Mouse (Mus musculus) kidney, postnatal 14 days (tissue): ENCODE measurements around the gene Glrx5.
A peak's percentile ranks its signal among the peaks of the same experiment; 100 is the strongest.

Experiments used
- DNase-seq: peaks from one replicate; pipeline ENCODE4 v3.0.0; 2022; ENCODE audit warnings: mixed read lengths

Gene Glrx5

GRCm38 (mm10) chr12:105004956-105005714 is 27.4 kb upstream of the Glrx5 start:
- peak; percentile 29 for DNase-seq

GRCm38 (mm10) chr12:105005715-105005972 is 26.8 kb upstream of the Glrx5 start:
- peak; percentile 24 for DNase-seq

- DNase-seq, result no peak
Measured at GRCm38 (mm10) chr12:105008150-105008549, 24.3 kb upstream of the Glrx5 start.

- DNase-seq, result peak; percentile 88
Measured at GRCm38 (mm10) chr12:105008752-105009178, 23.7 kb upstream of the Glrx5 start.

GRCm38 (mm10) chr12:105009370-105010212 is 22.9 kb upstream of the Glrx5 start, which contains the start of gene Syne3:
Syne3 (minus strand) TSS chr12:105009809.
- peak; percentile 89 for DNase-seq

- no peak for DNase-seq
Measured at GRCm38 (mm10) chr12:105010213-105010790, 22.2 kb upstream of the Glrx5 start.

- no peak for DNase-seq
Measured at GRCm38 (mm10) chr12:105011589-105011988, 20.9 kb upstream of the Glrx5 start.

- DNase-seq, result no peak
Measured at GRCm38 (mm10) chr12:105012314-105012713, 20.2 kb upstream of the Glrx5 start.

GRCm38 (mm10) chr12:105013065-105013464 is 19.4 kb upstream of the Glrx5 start:
- peak; percentile 88 for DNase-seq

GRCm38 (mm10) chr12:105016199-105016598 is 16.3 kb upstream of the Glrx5 start:
- no peak for DNase-seq

- DNase-seq, result peak; percentile 87
Measured at GRCm38 (mm10) chr12:105016639-105017038, 15.8 kb upstream of the Glrx5 start.

GRCm38 (mm10) chr12:105019359-105020219 is 12.9 kb upstream of the Glrx5 start:
- peak; percentile 43 for DNase-seq

- no peak for DNase-seq
Measured at GRCm38 (mm10) chr12:105021441-105022069, 10.9 kb upstream of the Glrx5 start.

- DNase-seq, result no peak
Measured at GRCm38 (mm10) chr12:105022141-105022540, 10.3 kb upstream of the Glrx5 start.

- DNase-seq, result no peak
Measured at GRCm38 (mm10) chr12:105022776-105023175, 9.7 kb upstream of the Glrx5 start.

- peak; percentile 82 for DNase-seq
Measured at GRCm38 (mm10) chr12:105025271-105025946, 7.1 kb upstream of the Glrx5 start.

GRCm38 (mm10) chr12:105025947-105026586 is 6.4 kb upstream of the Glrx5 start:
- DNase-seq, result no peak

- peak; percentile 84 for DNase-seq
Measured at GRCm38 (mm10) chr12:105027323-105027991, 5.0 kb upstream of the Glrx5 start.

- DNase-seq, result no peak
Measured at GRCm38 (mm10) chr12:105029890-105030289, 2.6 kb upstream of the Glrx5 start.
